Mouse (Mus musculus) myocyte (in vitro differentiated cells): Measurements from ENCODE around the gene Frmd4a.

ENCODE experiments used
- CEBPB ChIP-seq: IDR thresholded peaks from 2 replicates; pipeline ENCODE4 v1.6.1; 2011; ENCODE audit warnings: mild to moderate bottlenecking, moderate library complexity; ENCODE audit not compliant: poor library complexity, insufficient read depth, severe bottlenecking
- E2F4 ChIP-seq: IDR thresholded peaks from one replicate; pipeline ENCODE4 v1.6.1; 2011; ENCODE audit warnings: mild to moderate bottlenecking, control low read depth, moderate library complexity; ENCODE audit not compliant: insufficient read depth
- MAX ChIP-seq: IDR thresholded peaks from one replicate; pipeline ENCODE4 v1.6.1; 2011; ENCODE audit warnings: low read depth, mild to moderate bottlenecking, control low read depth
- MYOD1 ChIP-seq, 3 experiments: IDR thresholded peaks; one replicate each; pipeline ENCODE4 v1.6.1; 2011; ENCODE audit warnings: control low read depth in 2 of 3, low read depth in 2 of 3, mild to moderate bottlenecking in 2 of 3, moderate library complexity in 1 of 3; ENCODE audit not compliant: insufficient read length in 2 of 3, control insufficient read depth in 1 of 3
- MYOG ChIP-seq, 3 experiments: IDR thresholded peaks; one replicate each; pipeline ENCODE4 v1.6.1; 2011; ENCODE audit warnings: control low read depth in 2 of 3, low read depth in 2 of 3, mild to moderate bottlenecking in 2 of 3; ENCODE audit not compliant: insufficient read length in 2 of 3, control insufficient read depth in 1 of 3, insufficient read depth in 1 of 3
- POLR2A ChIP-seq: IDR thresholded peaks from one replicate; pipeline ENCODE4 v1.6.1; 2011; ENCODE audit warnings: low read depth, mild to moderate bottlenecking, control low read depth, moderate library complexity; ENCODE audit not compliant: insufficient read length
- POLR2AphosphoS2 ChIP-seq: IDR thresholded peaks from one replicate; pipeline ENCODE4 v1.6.1; 2011; ENCODE audit warnings: low read depth, control low read depth; ENCODE audit not compliant: insufficient read length
- REST ChIP-seq: IDR thresholded peaks from one replicate; pipeline ENCODE4 v1.6.1; 2011; ENCODE audit warnings: mild to moderate bottlenecking, control low read depth, moderate library complexity; ENCODE audit not compliant: insufficient read depth, insufficient read length
- SRF ChIP-seq: IDR thresholded peaks from one replicate; pipeline ENCODE4 v1.6.1; 2011; ENCODE audit warnings: low read depth; ENCODE audit not compliant: control insufficient read depth, insufficient read length
- TCF12 ChIP-seq: IDR thresholded peaks from one replicate; pipeline ENCODE4 v1.6.1; 2011; ENCODE audit warnings: mild to moderate bottlenecking, control low read depth; ENCODE audit not compliant: poor library complexity, insufficient read depth, severe bottlenecking
- USF1 ChIP-seq: IDR thresholded peaks from one replicate; pipeline ENCODE4 v1.6.1; 2011; ENCODE audit warnings: low read depth, mild to moderate bottlenecking, control low read depth, moderate library complexity

DNA sequence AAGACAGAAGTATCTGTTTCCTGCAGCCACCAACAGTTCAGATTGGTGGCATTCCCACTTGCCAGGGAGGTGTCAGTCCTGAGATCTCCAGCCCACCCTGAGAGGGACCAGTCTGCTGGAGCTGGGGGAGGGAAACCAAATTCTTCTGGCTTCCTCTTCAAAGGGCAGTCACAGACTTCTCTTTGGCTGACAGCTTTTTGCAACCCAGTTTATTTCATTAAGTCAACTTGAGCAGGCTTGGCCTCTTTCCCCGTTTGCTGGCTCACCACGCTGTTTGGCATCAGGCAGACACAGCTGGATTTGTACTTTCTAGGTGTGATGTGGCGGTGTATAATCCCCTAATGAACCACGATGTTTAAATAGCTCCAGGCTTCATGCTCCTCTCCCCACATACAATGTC lies 316.7 kb downstream of the Frmd4a start:
- TF ChIP-seq POLR2A (no peak), MAX (no peak), CEBPB (no peak), POLR2AphosphoS2 (no peak), MYOG (IDR thresholded peaks at IDR 0.05; ENCODE audit: control insufficient read depth in 1 of 3, insufficient read depth in 1 of 3, insufficient read length in 2 of 3, low read depth in 2 of 3) (no peak), TCF12 (no peak), REST (no peak), USF1 (no peak), MYOD1 (IDR thresholded peaks at IDR 0.05; ENCODE audit: control insufficient read depth in 1 of 3, insufficient read length in 2 of 3, low read depth in 2 of 3) (no peak), E2F4 (no peak), SRF (no peak)
